8 mouse cellular contexts compared by ENCODE assay signal in the genomic region with DNA sequence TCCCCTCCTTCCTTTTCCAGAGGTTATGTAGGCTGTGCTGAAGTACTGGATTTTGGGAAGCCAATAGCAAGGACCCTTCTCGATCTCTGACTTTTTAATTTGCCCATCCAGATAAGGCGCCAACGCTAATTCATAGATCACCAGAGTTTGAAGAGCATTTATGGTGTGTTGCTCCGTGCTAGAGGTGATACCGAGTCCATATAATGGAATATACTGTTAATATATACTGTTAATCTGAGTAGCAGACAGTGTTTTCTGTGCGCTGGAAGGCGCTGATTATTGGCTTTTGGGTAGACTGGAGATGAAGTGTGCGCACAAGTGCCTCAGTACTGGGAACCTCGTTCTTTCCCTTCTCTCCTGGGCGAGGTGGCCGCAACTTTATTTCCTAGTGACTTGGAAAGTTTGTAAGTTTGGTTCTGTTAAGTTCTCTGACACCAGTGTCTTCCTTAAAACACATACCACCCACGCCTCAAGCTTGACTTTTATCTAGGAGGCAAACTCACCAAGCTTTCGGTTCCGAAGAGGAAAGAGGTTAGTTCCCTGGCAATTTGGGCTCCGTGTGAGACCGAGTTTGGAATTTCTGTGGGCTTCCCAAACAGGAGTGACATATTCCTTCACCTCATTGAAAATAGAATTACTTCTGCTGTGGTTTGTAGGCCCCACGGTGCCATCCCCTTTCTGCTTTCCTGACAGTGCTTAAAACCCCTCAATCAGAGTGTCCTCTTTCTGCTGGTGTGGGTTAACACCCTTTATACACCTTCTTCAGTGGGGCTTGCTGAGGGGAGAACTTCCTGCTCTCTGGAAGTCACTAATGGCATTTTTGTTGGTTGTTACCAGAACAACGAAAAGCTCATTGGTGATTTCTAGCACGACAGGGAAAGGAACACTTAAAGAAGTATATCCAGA. TPM values are rescaled to one million over a fixed set of nuclear protein-coding genes. Genes with fewer than 3 reads are reported as not detected.
DNase-seq lines count a peak whose midpoint lies in the region; ATAC-seq and TF ChIP-seq lines count a peak whose summit lies in the region.

No protein-coding gene starts in this region.

- no peaks in the 10 kb centered on the region for H3K27me3 ChIP-seq in megakaryocyte, embryonic 14.5 days (replicated peaks)
- no peaks in the 10 kb centered on the region for H3K27me3 ChIP-seq in forebrain, postnatal 0 days (ENCODE audit: insufficient read depth, low read length)
- H3K27me3 ChIP-seq in limb, embryonic 11.5 days (ENCODE audit: control insufficient read depth, insufficient read depth, low read length): no peaks in the 10 kb centered on the region
- H3K27me3 ChIP-seq in midbrain, embryonic 15.5 days (replicated peaks): no peaks in the 10 kb centered on the region

- H3K4me2 ChIP-seq in forebrain, postnatal 0 days (ENCODE audit: low read depth): peak overlapping the region; percentile 69
- peak overlapping the region; percentile 70 for H3K4me2 ChIP-seq in limb, embryonic 11.5 days (ENCODE audit: low read depth, severe bottlenecking)
- peak overlapping the region; percentile 62 for H3K4me2 ChIP-seq in midbrain, embryonic 15.5 days

- peak; percentile 49 for DNase-seq in forebrain, postnatal 0 days
- DNase-seq in limb, embryonic 11.5 days (ENCODE audit: low spot score): no peak
- no peak for DNase-seq in layer of hippocampus, postnatal 36 days

- peak overlapping the region; percentile 87 for H3K27ac ChIP-seq in bone marrow macrophage, adult 2 months (ENCODE audit: insufficient read depth, low read depth, low read length)
- H3K27ac ChIP-seq in forebrain, postnatal 0 days (ENCODE audit: low read depth, low read length): peak overlapping the region; percentile 81
- H3K27ac ChIP-seq in limb, embryonic 11.5 days (replicated peaks; ENCODE audit: low read depth, low read length): peak overlapping the region; percentile 64; the same call in 1 of the 2 replicates
- peak overlapping the region; percentile 78 for H3K27ac ChIP-seq in midbrain, embryonic 15.5 days

- H3K36me3 ChIP-seq in megakaryocyte, embryonic 14.5 days (replicated peaks; ENCODE audit: low read length): peaks cover 24% of the 10 kb centered on the region
- peaks cover 12% of the 10 kb centered on the region; the same call in 1 of the 2 replicates for H3K36me3 ChIP-seq in forebrain, postnatal 0 days (ENCODE audit: insufficient read depth)
- H3K36me3 ChIP-seq in limb, embryonic 11.5 days (ENCODE audit: control insufficient read depth, insufficient read depth, low read length): no peaks in the 10 kb centered on the region
- H3K36me3 ChIP-seq in midbrain, embryonic 15.5 days (replicated peaks): peaks cover 11% of the 10 kb centered on the region; the same call in 1 of the 2 replicates

- WGBS in forebrain, postnatal 0 days: 11% methylated on average over 19 of the region's 19 CpGs
- WGBS in limb, embryonic 11.5 days: 6% methylated on average over 19 of the region's 19 CpGs
- WGBS in midbrain, embryonic 15.5 days: 12% methylated on average over 19 of the region's 19 CpGs

- H3K4me1 ChIP-seq in megakaryocyte, embryonic 14.5 days: peaks cover 61% of the 10 kb centered on the region
- H3K4me1 ChIP-seq in bone marrow macrophage, adult 2 months (ENCODE audit: control insufficient read depth, insufficient read depth, low read length): peaks cover 31% of the 10 kb centered on the region
- peaks cover 10% of the 10 kb centered on the region for H3K4me1 ChIP-seq in forebrain, postnatal 0 days (ENCODE audit: insufficient read depth)
- peaks cover 6% of the 10 kb centered on the region; the same call in 1 of the 2 replicates for H3K4me1 ChIP-seq in limb, embryonic 11.5 days (ENCODE audit: control insufficient read depth, insufficient read depth, low read length)
- peaks cover 17% of the 10 kb centered on the region for H3K4me1 ChIP-seq in midbrain, embryonic 15.5 days

- TF ChIP-seq CTCF in bone marrow macrophage, adult 2 months (IDR thresholded peaks at IDR 0.05; ENCODE audit: low read depth, low read length): no peak
- no peak for TF ChIP-seq CTCF in forebrain, postnatal 0 days (IDR thresholded peaks at IDR 0.05; ENCODE audit: low read depth)

- H3K9ac ChIP-seq in forebrain, postnatal 0 days: peak overlapping the region; percentile 80
- peak overlapping the region; percentile 87 for H3K9ac ChIP-seq in limb, embryonic 11.5 days (ENCODE audit: low read length)
- H3K9ac ChIP-seq in midbrain, embryonic 15.5 days: peak overlapping the region; percentile 63

- TF ChIP-seq POLR2A in bone marrow macrophage, adult 2 months (IDR thresholded peaks at IDR 0.05; ENCODE audit: borderline replicate concordance, low read depth, low read length): no peak

- no peaks in the 10 kb centered on the region for H3K9me3 ChIP-seq in megakaryocyte, embryonic 14.5 days
- no peaks in the 10 kb centered on the region for H3K9me3 ChIP-seq in forebrain, postnatal 0 days (ENCODE audit: low read length)
- no peaks in the 10 kb centered on the region for H3K9me3 ChIP-seq in limb, embryonic 11.5 days (ENCODE audit: control insufficient read depth, low read length)
- no peaks in the 10 kb centered on the region for H3K9me3 ChIP-seq in midbrain, embryonic 15.5 days

- H3K4me3 ChIP-seq in megakaryocyte, embryonic 14.5 days (replicated peaks): peak overlapping the region; percentile 99
- peak overlapping the region; percentile 99 for H3K4me3 ChIP-seq in bone marrow macrophage, adult 2 months (ENCODE audit: insufficient read depth, low read length)
- H3K4me3 ChIP-seq in forebrain, postnatal 0 days (ENCODE audit: low read depth, low read length): peak overlapping the region; percentile 97
- peak overlapping the region; percentile 82 for H3K4me3 ChIP-seq in limb, embryonic 11.5 days (ENCODE audit: low read depth, low read length)
- peak overlapping the region; percentile 71 for H3K4me3 ChIP-seq in midbrain, embryonic 15.5 days

- ATAC-seq in megakaryocyte, adult 5-6 weeks (ENCODE audit: poor library complexity, severe bottlenecking): no peak
- ATAC-seq in forebrain, postnatal 0 days: no peak; the same call in 1 of the 2 replicates
- ATAC-seq in limb, embryonic 11.5 days (ENCODE audit: insufficient number of reproducible peaks, low FRiP score, low TSS enrichment, low read depth): no peak; the same call in 1 of the 2 replicates
- no peak; the same call in none of the 2 replicates for ATAC-seq in midbrain, embryonic 15.5 days (replicated peaks)
- ATAC-seq in granulocyte monocyte progenitor cell, adult 5-6 weeks (replicated peaks; ENCODE audit: poor library complexity, severe bottlenecking): no peak

RNA-seq across cellular contexts. Expression of a gene that starts 1.3 kb away (rescaled TPM):
- polyA plus RNA-seq in megakaryocyte, embryonic 14.5 days (2012; ENCODE audit: insufficient read depth, low replicate concordance): 101 and 144 TPM in 2 replicates
- 17.9 and 22.9 TPM in 2 replicates for total RNA-seq in megakaryocyte, adult 5-6 weeks (2015)
- 31.4 and 34.2 TPM in 2 replicates for total RNA-seq in megakaryocyte, adult 5-6 weeks (2017)
- 60.6 and 68.3 TPM in 2 replicates for polyA plus RNA-seq in bone marrow macrophage, adult 2 months (2012; ENCODE audit: insufficient read depth, insufficient read length, missing spikeins)
- 50.3 and 55.3 TPM in 2 replicates for total RNA-seq in forebrain, postnatal 0 days (2014; rRNA removed)
- 72.4 and 73.8 TPM in 2 replicates for polyA plus RNA-seq in forebrain, postnatal 0 days (2015; fragmentation: Nextera tagmentation; extraction: Ambion mirVana)
- polyA plus RNA-seq in limb, embryonic 11.5 days (2014; fragmentation: Nextera tagmentation; extraction: Ambion mirVana): 66.4 and 67.7 TPM in 2 replicates
- 59.2 and 60.5 TPM in 2 replicates for polyA plus RNA-seq in midbrain, embryonic 15.5 days (2015; fragmentation: Nextera tagmentation; extraction: Ambion mirVana)
- 10 to 100 TPM; 70.8 to 71.3 TPM for total RNA-seq in layer of hippocampus, postnatal 36 days (2021)
- total RNA-seq in granulocyte monocyte progenitor cell, adult 5-6 weeks (2014; fragmentation: Nextera tagmentation): 21.3 and 32.5 TPM in 2 replicates
- 37.4 and 43.8 TPM in 2 replicates for total RNA-seq in granulocyte monocyte progenitor cell, adult 5-6 weeks (2017)

RNA-seq across cellular contexts. Expression of a gene that starts 25.7 kb away (rescaled TPM):
- 0.63 TPM in 1 of 2 replicates, not detected in the other for polyA plus RNA-seq in megakaryocyte, embryonic 14.5 days (2012; ENCODE audit: insufficient read depth, low replicate concordance)
- 81.4 and 90.7 TPM in 2 replicates for total RNA-seq in megakaryocyte, adult 5-6 weeks (2015)
- total RNA-seq in megakaryocyte, adult 5-6 weeks (2017): 97.2 and 115 TPM in 2 replicates
- 204 and 205 TPM in 2 replicates for polyA plus RNA-seq in bone marrow macrophage, adult 2 months (2012; ENCODE audit: insufficient read depth, insufficient read length, missing spikeins)
- 10.9 and 15.8 TPM in 2 replicates for total RNA-seq in forebrain, postnatal 0 days (2014; rRNA removed)
- polyA plus RNA-seq in forebrain, postnatal 0 days (2015; fragmentation: Nextera tagmentation; extraction: Ambion mirVana): 3.2 and 4.6 TPM in 2 replicates
- polyA plus RNA-seq in limb, embryonic 11.5 days (2014; fragmentation: Nextera tagmentation; extraction: Ambion mirVana): 2.5 and 2.6 TPM in 2 replicates
- polyA plus RNA-seq in midbrain, embryonic 15.5 days (2015; fragmentation: Nextera tagmentation; extraction: Ambion mirVana): 2.2 and 2.6 TPM in 2 replicates
- 10 to 100 TPM; 47.1 to 49.8 TPM for total RNA-seq in layer of hippocampus, postnatal 36 days (2021)
- 63.1 and 79.0 TPM in 2 replicates for total RNA-seq in granulocyte monocyte progenitor cell, adult 5-6 weeks (2014; fragmentation: Nextera tagmentation)
- 79.8 and 93.7 TPM in 2 replicates for total RNA-seq in granulocyte monocyte progenitor cell, adult 5-6 weeks (2017)

RNA-seq across cellular contexts. Expression of a gene that starts 30.0 kb away (rescaled TPM):
- polyA plus RNA-seq in megakaryocyte, embryonic 14.5 days (2012; ENCODE audit: insufficient read depth, low replicate concordance): not detected in 2 replicates
- total RNA-seq in megakaryocyte, adult 5-6 weeks (2015): not detected in 2 replicates
- not detected in 2 replicates for total RNA-seq in megakaryocyte, adult 5-6 weeks (2017)
- polyA plus RNA-seq in bone marrow macrophage, adult 2 months (2012; ENCODE audit: insufficient read depth, insufficient read length, missing spikeins): not detected in 2 replicates
- total RNA-seq in forebrain, postnatal 0 days (2014; rRNA removed): not detected in 2 replicates
- 0.52 and 1.1 TPM in 2 replicates for polyA plus RNA-seq in forebrain, postnatal 0 days (2015; fragmentation: Nextera tagmentation; extraction: Ambion mirVana)
- polyA plus RNA-seq in limb, embryonic 11.5 days (2014; fragmentation: Nextera tagmentation; extraction: Ambion mirVana): not detected in 2 replicates
- polyA plus RNA-seq in midbrain, embryonic 15.5 days (2015; fragmentation: Nextera tagmentation; extraction: Ambion mirVana): 0.63 TPM in 1 of 2 replicates, not detected in the other
- total RNA-seq in layer of hippocampus, postnatal 36 days (2021): not detected
- total RNA-seq in granulocyte monocyte progenitor cell, adult 5-6 weeks (2014; fragmentation: Nextera tagmentation): not detected in 2 replicates
- not detected in 2 replicates for total RNA-seq in granulocyte monocyte progenitor cell, adult 5-6 weeks (2017)

Comparison
In these comparisons a context has a peak if more than half of its experiments do, and no peak if none do; other contexts are left out.
1. RNA of a gene that starts 25.7 kb away (polyA plus RNA-seq): 204 to 205 TPM in bone marrow macrophage, adult 2 months; 3.2 to 4.6 TPM in forebrain, postnatal 0 days, 2.5 to 2.6 TPM in limb, embryonic 11.5 days, 2.2 to 2.6 TPM in midbrain, embryonic 15.5 days and 0.63 TPM in megakaryocyte, embryonic 14.5 days; every median in the first group is over 10 times any median in the second.
2. Peak in every context shown above with its lines, with median percentiles within 50 percentile points of each other: H3K4me3 ChIP-seq, H3K27ac ChIP-seq, H3K4me2 ChIP-seq and H3K9ac ChIP-seq.